Mouse (Mus musculus) CH12.LX (cell line): ENCODE results near the gene Cers5. TPM values are rescaled to one million over a fixed set of nuclear protein-coding genes. Genes with fewer than 3 reads are reported as not detected.

Experiments
- DNase-seq: peaks from one replicate; pipeline ENCODE4 v3.0.0-alpha.2; 2013; ENCODE audit errors: extremely low read depth
- H3K27ac ChIP-seq: 2 replicates; pipeline ENCODE4 v1.5.1; 2012; ENCODE audit warnings: low read depth, mild to moderate bottlenecking, control low read depth, moderate library complexity; ENCODE audit not compliant: insufficient read depth
- H3K27me3 ChIP-seq: replicated peaks from 2 replicates; pipeline ENCODE3; 2012; ENCODE audit warnings: inconsistent platforms
- H3K36me3 ChIP-seq, 2 experiments: replicated peaks in 1 of 2; 2 replicates each; pipeline versions ENCODE3 to v1.6.1; 2012; ENCODE audit warnings: inconsistent platforms in 1 of 2, low read length in 1 of 2, mild to moderate bottlenecking in 1 of 2, mixed read lengths in 1 of 2, moderate library complexity in 1 of 2; ENCODE audit not compliant: control insufficient read depth in 1 of 2, insufficient read depth in 1 of 2
- H3K4me1 ChIP-seq, 2 experiments: 2 replicates each; pipeline ENCODE4 v1.6.1; 2012; ENCODE audit warnings: inconsistent platforms in 1 of 2, moderate library complexity in 1 of 2; ENCODE audit not compliant: insufficient read depth in 2 of 2, control insufficient read depth in 1 of 2
- H3K4me2 ChIP-seq: 2 replicates; pipeline ENCODE4 v1.6.1; 2012; ENCODE audit warnings: low read depth, mild to moderate bottlenecking, control low read depth; ENCODE audit not compliant: poor library complexity, insufficient read depth, severe bottlenecking
- H3K4me3 ChIP-seq, 3 experiments: fragments of 150-350 bp in 1 of 3; sonication (generic) in 1 of 3; replicated peaks in 1 of 3; 2 replicates each; pipeline versions ENCODE3 to v1.5.1; 2011 to 2012; ENCODE audit warnings: low read depth in 2 of 3, low read length in 2 of 3, mild to moderate bottlenecking in 2 of 3, moderate library complexity in 2 of 3, control low read depth in 1 of 3, improper control_type of control experiment in 1 of 3, inconsistent platforms in 1 of 3, mixed read lengths in 1 of 3; ENCODE audit not compliant: poor library complexity in 1 of 3
- H3K79me2 ChIP-seq: replicated peaks from 2 replicates; pipeline ENCODE4 v1.6.1; 2012; ENCODE audit warnings: mild to moderate bottlenecking, moderate library complexity; ENCODE audit not compliant: control insufficient read depth, poor library complexity, insufficient read depth, severe bottlenecking; ENCODE audit errors: extremely low read depth
- H3K9ac ChIP-seq: 2 replicates; pipeline ENCODE4 v1.6.1; 2012; ENCODE audit warnings: low read depth, mild to moderate bottlenecking, control low read depth, moderate library complexity; ENCODE audit not compliant: insufficient read depth
- H3K9me3 ChIP-seq: replicated peaks from 2 replicates; pipeline ENCODE3; 2012; ENCODE audit warnings: low read length, inconsistent platforms, mixed read lengths
- BHLHE40 ChIP-seq: IDR thresholded peaks from 2 replicates; pipeline ENCODE4 v1.6.1; 2011; ENCODE audit warnings: mild to moderate bottlenecking, low read depth, low read length, improper control_type of control experiment
- CHD1 ChIP-seq: IDR thresholded peaks from 2 replicates; pipeline ENCODE4 v1.6.1; 2012; ENCODE audit warnings: low read depth, low read length, improper control_type of control experiment, inconsistent platforms
- CTCF ChIP-seq, 2 experiments: IDR thresholded peaks in 1 of 2; conservative IDR thresholded peaks in 1 of 2; 2 replicates each; pipeline ENCODE4 v1.5.1; 2011 to 2012; ENCODE audit warnings: low read depth in 2 of 2, low read length in 2 of 2, improper control_type of control experiment in 1 of 2, inconsistent platforms in 1 of 2, mild to moderate bottlenecking in 1 of 2, moderate library complexity in 1 of 2
- E2F4 ChIP-seq: IDR thresholded peaks from 2 replicates; pipeline ENCODE4 v1.6.1; 2011; ENCODE audit warnings: low read depth, low read length, improper control_type of control experiment; ENCODE audit not compliant: insufficient replicate concordance
- ELF1 ChIP-seq: IDR thresholded peaks from 2 replicates; pipeline ENCODE4 v1.6.1; 2014; ENCODE audit warnings: low read depth, mild to moderate bottlenecking, inconsistent platforms, low read length, improper control_type of control experiment
- EP300 ChIP-seq: IDR thresholded peaks from 2 replicates; pipeline ENCODE4 v1.6.1; 2011; ENCODE audit warnings: low read length, improper control_type of control experiment
- GABPA ChIP-seq: IDR thresholded peaks from 2 replicates; pipeline ENCODE4 v1.6.1; 2012; ENCODE audit warnings: low read depth, low read length, improper control_type of control experiment, inconsistent platforms; ENCODE audit not compliant: insufficient replicate concordance
- MAFK ChIP-seq: IDR thresholded peaks from 2 replicates; pipeline ENCODE4 v1.6.1; 2011; ENCODE audit warnings: low read length, improper control_type of control experiment; ENCODE audit not compliant: insufficient replicate concordance
- MAX ChIP-seq: IDR thresholded peaks from 2 replicates; pipeline ENCODE4 v1.6.1; 2011; ENCODE audit warnings: low read length, improper control_type of control experiment
- MAZ ChIP-seq: IDR thresholded peaks from 2 replicates; pipeline ENCODE4 v1.6.1; 2012; ENCODE audit warnings: low read depth, mild to moderate bottlenecking, inconsistent platforms, low read length, improper control_type of control experiment, moderate library complexity
- MEF2A ChIP-seq: IDR thresholded peaks from 2 replicates; pipeline ENCODE4 v1.6.1; 2014; ENCODE audit warnings: low read depth, mild to moderate bottlenecking, inconsistent platforms, low read length, improper control_type of control experiment, borderline replicate concordance
- NELFE ChIP-seq: IDR thresholded peaks from 2 replicates; pipeline ENCODE4 v1.6.1; 2011; ENCODE audit warnings: low read depth, low read length, improper control_type of control experiment
- NRF1 ChIP-seq: IDR thresholded peaks from 2 replicates; pipeline ENCODE4 v1.6.1; 2014; ENCODE audit warnings: low read depth, mild to moderate bottlenecking, inconsistent platforms, low read length, improper control_type of control experiment, moderate library complexity
- PAX5 ChIP-seq: IDR thresholded peaks from 2 replicates; pipeline ENCODE4 v1.6.1; 2012; ENCODE audit warnings: low read length, inconsistent platforms, mixed read lengths
- POLR2A ChIP-seq: IDR thresholded peaks from 2 replicates; pipeline ENCODE4 v1.6.1; 2011; ENCODE audit warnings: low read depth, mild to moderate bottlenecking, improper control_type of control experiment, low read length
- RCOR1 ChIP-seq: conservative IDR thresholded peaks from 2 replicates; pipeline ENCODE4 v1.6.1; 2012; ENCODE audit warnings: low read depth, mild to moderate bottlenecking, inconsistent platforms, low read length, improper control_type of control experiment
- SMC3 ChIP-seq: IDR thresholded peaks from 2 replicates; pipeline ENCODE4 v1.6.1; 2011; ENCODE audit warnings: low read depth, low read length, improper control_type of control experiment
- TBP ChIP-seq: conservative IDR thresholded peaks from 2 replicates; pipeline ENCODE4 v1.6.1; 2011; ENCODE audit warnings: low read depth, low read length, improper control_type of control experiment
- TCF12 ChIP-seq: IDR thresholded peaks from 2 replicates; pipeline ENCODE4 v1.6.1; 2014; ENCODE audit warnings: low read depth, mild to moderate bottlenecking, inconsistent platforms, low read length, improper control_type of control experiment
- UBTF ChIP-seq: IDR thresholded peaks from 2 replicates; pipeline ENCODE4 v1.6.1; 2012; ENCODE audit warnings: low read depth, mild to moderate bottlenecking, inconsistent platforms, low read length, improper control_type of control experiment, moderate library complexity
- USF1 ChIP-seq: IDR thresholded peaks from 2 replicates; pipeline ENCODE4 v1.6.1; 2014; ENCODE audit warnings: low read depth, mild to moderate bottlenecking, inconsistent platforms, low read length, improper control_type of control experiment
- USF2 ChIP-seq: conservative IDR thresholded peaks from 2 replicates; pipeline ENCODE4 v1.6.1; 2011; ENCODE audit warnings: low read depth, low read length, improper control_type of control experiment
- ZKSCAN1 ChIP-seq: IDR thresholded peaks from 2 replicates; pipeline ENCODE4 v1.6.1; 2012; ENCODE audit warnings: low read depth, inconsistent platforms, low read length, improper control_type of control experiment, borderline replicate concordance
- ZMIZ1 ChIP-seq: IDR thresholded peaks from 2 replicates; pipeline ENCODE4 v1.6.1; 2012; ENCODE audit warnings: low read depth, mild to moderate bottlenecking, inconsistent platforms, low read length, improper control_type of control experiment
- ZNF384 ChIP-seq: IDR thresholded peaks from 2 replicates; pipeline ENCODE4 v1.6.1; 2012; ENCODE audit warnings: low read depth, low read length, improper control_type of control experiment, inconsistent platforms
- dilution Hi-C: fragments of 300-500 bp; cut with MboI; formaldehyde crosslinking; loops from 2 replicates; pipeline ENCODE4 v1.14.3; 2020; ENCODE audit warnings: low sequenced_read_pairs; ENCODE audit not compliant: extremely low pct_unique_long_range_greater_than_20kb, extremely low pct_ligation_motif_present
- in situ Hi-C: fragments of 300-500 bp; cut with MboI; formaldehyde crosslinking; loops from 3 replicates; pipeline ENCODE4 v1.14.3; 2019; ENCODE audit warnings: low sequenced_read_pairs, low pct_ligation_motif_present, low pct_unique_long_range_greater_than_20kb, mixed read lengths
- polyA plus RNA-seq: library from polyadenylated mRNA; unstranded; fragments of >175 nt; gene quantifications from 2 replicates; pipeline ENCODE4 v1.2.1, GENCODE M21; 2012; ENCODE audit warnings: low read depth; ENCODE audit not compliant: insufficient read length
- total RNA-seq, 2 experiments: library from RNA; depleted of rRNA; stranded (reverse); fragments of 300-350 nt in 1 of 2; fragments of >200 nt in 1 of 2; gene quantifications; 2 replicates each; pipeline ENCODE4 v1.2.3; 2012 to 2014

The Cers5 gene
- total and polyA plus RNA-seq, 3 experiments: 45.0 to 149 (median 94.3) TPM

DNA sequence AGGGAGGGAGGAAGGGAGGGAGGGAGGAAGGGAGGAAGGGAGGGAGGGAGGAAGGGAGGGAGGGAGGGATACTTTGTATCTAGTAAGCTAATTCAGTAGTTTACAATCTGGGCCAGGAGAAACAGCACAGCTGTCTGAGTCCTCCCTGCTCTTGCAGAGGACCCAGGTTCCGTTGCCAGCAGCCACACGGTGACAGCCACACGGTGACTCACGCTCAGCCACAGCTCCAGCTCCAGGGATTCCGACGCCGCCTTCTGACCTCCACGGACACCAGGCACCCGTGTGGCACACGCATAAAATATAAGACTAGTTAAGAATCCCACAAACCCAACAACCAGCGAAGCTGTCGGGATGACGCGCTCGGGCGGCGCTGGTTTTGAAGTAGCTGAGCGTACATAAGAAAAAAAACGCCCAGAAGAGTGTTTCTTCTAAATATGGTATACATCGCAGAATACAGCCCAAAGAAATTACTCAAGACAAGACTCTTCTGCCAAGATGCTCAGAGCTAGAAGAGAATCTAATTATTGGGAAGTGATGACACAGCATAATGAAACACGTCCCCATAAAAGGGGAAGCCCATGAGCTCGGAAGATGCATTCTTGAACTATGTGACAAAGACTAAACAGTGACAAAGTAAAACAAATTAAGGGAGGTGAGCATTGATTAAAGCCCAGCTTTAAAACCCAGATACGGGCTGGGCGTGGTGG lies 42.0 kb upstream of the Cers5 start:
- no peak overlapping the region for H3K9ac ChIP-seq
- H3K36me3 ChIP-seq: peaks cover 5 to 25% of the 10 kb centered on the region in 2 experiments
- in situ Hi-C loops: no loop called here
- no peak overlapping the region for H3K27ac ChIP-seq
- TF ChIP-seq PAX5 (no peak), MAFK (peak; percentile 74), BHLHE40 (no peak), USF1 (no peak), NRF1 (no peak), GABPA (no peak), ZNF384 (no peak), NELFE (no peak)
- H3K4me3 ChIP-seq: no peak overlapping the region
- H3K4me2 ChIP-seq: no peak overlapping the region
- peaks cover 15% of the 10 kb centered on the region for H3K9me3 ChIP-seq
- H3K4me1 ChIP-seq: peaks cover 13 to 38% of the 10 kb centered on the region in 2 experiments
- dilution Hi-C loops: no loop called here
- no peaks in the 10 kb centered on the region for H3K27me3 ChIP-seq
- no peak for DNase-seq
- H3K79me2 ChIP-seq: peaks cover 15% of the 10 kb centered on the region

DNA sequence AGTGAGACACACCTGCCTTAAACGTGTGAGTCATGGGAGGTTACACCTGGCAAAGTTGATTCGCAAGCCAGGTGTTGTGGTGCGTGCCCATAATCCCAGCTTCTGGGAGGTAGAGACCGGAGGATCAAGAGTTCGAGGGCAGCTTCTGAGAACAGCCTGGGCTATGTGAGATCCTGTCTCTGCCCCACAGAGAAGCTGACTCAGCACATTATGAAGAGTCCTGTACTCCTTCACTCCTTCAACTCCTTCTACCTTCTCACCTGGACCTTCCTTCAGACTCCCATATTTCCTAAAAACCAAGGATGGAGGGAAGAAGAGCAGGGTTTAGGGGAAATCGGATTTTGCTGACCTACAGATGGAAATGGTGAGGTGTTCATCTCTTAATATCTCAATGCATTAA lies 41.0 kb upstream of the Cers5 start:
- no peaks in the 10 kb centered on the region for H3K27me3 ChIP-seq
- in situ Hi-C loops: no loop called here
- peaks cover 15% of the 10 kb centered on the region for H3K9me3 ChIP-seq

DNA sequence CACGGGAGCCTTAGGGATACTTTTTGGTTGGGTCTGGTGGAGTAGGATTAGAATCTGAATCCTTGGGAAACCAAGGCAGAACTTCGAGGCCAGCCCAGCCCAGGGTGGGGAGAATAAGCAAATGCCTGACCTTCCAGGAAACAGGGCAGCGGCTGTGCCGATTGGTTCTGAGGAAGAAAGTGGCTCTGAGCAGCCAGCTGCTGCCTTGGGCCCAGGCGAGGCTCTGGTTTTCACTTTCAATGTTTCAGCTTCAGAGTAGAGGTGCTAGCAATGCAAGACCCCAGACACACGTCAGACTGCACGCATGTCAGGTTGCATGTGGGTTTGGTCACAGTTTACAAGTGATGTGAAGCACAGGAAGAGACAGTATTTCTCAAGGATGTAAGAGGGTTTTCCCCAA lies 39.4 kb upstream of the Cers5 start:
- peaks cover 13 to 32% of the 10 kb centered on the region in 2 experiments for H3K4me1 ChIP-seq
- H3K9me3 ChIP-seq: peaks cover 15% of the 10 kb centered on the region
- peak overlapping the region; percentile 59 for H3K9ac ChIP-seq
- no peaks in the 10 kb centered on the region for H3K27me3 ChIP-seq
- H3K4me2 ChIP-seq: peak overlapping the region; percentile 84
- DNase-seq: peak; percentile 78
- peak overlapping the region in 2 of 3 experiments; percentile 16 to 34 for H3K4me3 ChIP-seq
- dilution Hi-C loops (no loop called here), in situ Hi-C loops (no loop called here)
- H3K36me3 ChIP-seq: peaks cover 9 to 36% of the 10 kb centered on the region in 2 experiments
- H3K27ac ChIP-seq: peak overlapping the region; percentile 78
- peaks cover 11% of the 10 kb centered on the region for H3K79me2 ChIP-seq
- peak; percentile 60 for TF ChIP-seq POLR2A
- no peak for TF ChIP-seq MAFK
- 0 out of 2 replicates have a peak, but pooled peaks have one; percentile 43 for TF ChIP-seq TBP
- no peak for TF ChIP-seq USF2
- TF ChIP-seq CHD1: no peak
- TF ChIP-seq MAX: peak; percentile 73
- no peak for TF ChIP-seq RCOR1
- no peak for TF ChIP-seq ZMIZ1
- peak; percentile 72 for TF ChIP-seq MEF2A
- TF ChIP-seq ELF1: peak; percentile 73
- TF ChIP-seq ZKSCAN1: no peak
- peak; percentile 50; the same call in 1 of the 2 replicates for TF ChIP-seq EP300
- no peak for TF ChIP-seq MAZ
- TF ChIP-seq SMC3: no peak
- no peak for TF ChIP-seq UBTF
- peak; percentile 75 for TF ChIP-seq TCF12
- TF ChIP-seq CTCF (conservative IDR thresholded peaks at IDR 0.05 in 1 of 2, IDR thresholded peaks at IDR 0.05 in 1 of 2; ENCODE audit: low read depth in 2 of 2, low read length in 2 of 2): no peak
- TF ChIP-seq NRF1: peak; percentile 63
- no peak for TF ChIP-seq E2F4
- no peak for TF ChIP-seq GABPA

More for the DNA sequence above, 41.0 kb upstream of the Cers5 start:
- no peak overlapping the region for H3K9ac ChIP-seq
- no peak for DNase-seq
- TF ChIP-seq MAZ: no peak
- TF ChIP-seq MAFK: peak; percentile 91
- TF ChIP-seq, all 38 proteins: peak for 1
- Histone ChIP-seq H3K4me3 (no peak overlapping the region), H3K27ac (no peak overlapping the region), H3K36me3 (peaks cover 5 to 25% of the 10 kb centered on the region in 2 experiments), H3K79me2 (peaks cover 15% of the 10 kb centered on the region), H3K4me1 (peaks cover 13 to 38% of the 10 kb centered on the region in 2 experiments), H3K4me2 (no peak overlapping the region)
- dilution Hi-C loops: no loop called here
